Mouse (Mus musculus): ENCODE results near the gene Snrnp25.

- TF ChIP-seq CTCF (IDR thresholded peaks at IDR 0.05; ENCODE audit: low read depth) (no peak), EP300 (optimal IDR thresholded peaks at IDR 0.05) (no peak)
Measured at GRCm38 (mm10) chr11:32248350-32248749, 43.1 kb downstream of the Snrnp25 start.
